Mouse (Mus musculus) heart, postnatal 0 days (tissue): Measurements from ENCODE around the gene Medag. TPM values are rescaled to one million over a fixed set of nuclear protein-coding genes. Genes with fewer than 3 reads are reported as not detected.

Experiments
- ATAC-seq: fragments of 200-750 bp; cut with Nextera tagmentation; 2 replicates; pipeline ENCODE4 v1.8.0; 2017; ENCODE audit warnings: low read depth, moderate number of reproducible peaks, moderate library complexity; ENCODE audit not compliant: insufficient read depth
- DNase-seq: peaks from one replicate; pipeline ENCODE4 v3.0.0-alpha.2; 2016; ENCODE audit warnings: low spot score
- H3K27ac ChIP-seq: fragments of 300-500 bp; sonication (generic); 2 replicates; pipeline ENCODE4 v1.5.1; 2014; ENCODE audit warnings: low read depth, mild to moderate bottlenecking
- H3K27me3 ChIP-seq: fragments of 300-500 bp; sonication (generic); 2 replicates; pipeline ENCODE4 v1.6.1; 2014; ENCODE audit warnings: low read length, mixed read lengths; ENCODE audit not compliant: control insufficient read depth, insufficient read depth
- H3K36me3 ChIP-seq: fragments of 300-500 bp; sonication (generic); replicated peaks from 2 replicates; pipeline ENCODE4 v1.6.1; 2014; ENCODE audit warnings: low read length, mixed read lengths; ENCODE audit not compliant: control insufficient read depth, insufficient read depth
- H3K4me1 ChIP-seq: fragments of 300-500 bp; sonication (generic); 2 replicates; pipeline ENCODE4 v1.6.1; 2014; ENCODE audit warnings: antibody characterized with exemption; ENCODE audit not compliant: control insufficient read depth, insufficient read depth
- H3K4me2 ChIP-seq: fragments of 300-500 bp; sonication (generic); 2 replicates; pipeline ENCODE4 v1.6.1; 2014; ENCODE audit warnings: low read depth, mild to moderate bottlenecking, low read length, moderate library complexity
- H3K4me3 ChIP-seq: fragments of 300-500 bp; sonication (generic); 2 replicates; pipeline ENCODE4 v1.5.1; 2014; ENCODE audit warnings: low read depth, low read length
- H3K9ac ChIP-seq: fragments of 300-500 bp; sonication (generic); replicated peaks from 2 replicates; pipeline ENCODE4 v1.6.1; 2014; ENCODE audit warnings: low read depth, low read length, mixed read lengths
- H3K9me3 ChIP-seq: fragments of 300-500 bp; sonication (generic); replicated peaks from 2 replicates; pipeline ENCODE4 v1.6.1; 2016; ENCODE audit warnings: low read length; ENCODE audit not compliant: control insufficient read depth
- CTCF ChIP-seq: IDR thresholded peaks from 2 replicates; pipeline ENCODE4 v1.5.1; 2016; ENCODE audit warnings: antibody characterized with exemption, control low read depth, low read depth
- EP300 ChIP-seq: IDR thresholded peaks from 2 replicates; pipeline ENCODE4 v1.6.1; 2016; ENCODE audit warnings: antibody characterized with exemption, low read depth
- WGBS: fragments of 180-500 bp; shearing (Covaris S2); extraction: QIAGEN DNeasy Blood & Tissue Kit; methylation state at CpG from one replicate; pipeline ENCODE4 v1.1.7; 2014; 5-methylcytosine and 5-hydroxymethylcytosine counted together
- polyA plus RNA-seq: library from polyadenylated mRNA; unstranded; fragments of >200 nt; fragmentation: Nextera tagmentation; extraction: Ambion mirVana; gene quantifications from 2 replicates; pipeline ENCODE4 v1.2.1, GENCODE M21; 2015
- total RNA-seq: library from RNA; depleted of rRNA; stranded (reverse); fragments of >200 nt; gene quantifications from 2 replicates; pipeline ENCODE4 v1.2.3, GENCODE M21; 2014; ENCODE audit warnings: low replicate concordance

Medag gene
- total and polyA plus RNA-seq, 2 experiments from 2014 or later: 2.0 to 7.7 TPM

GRCm38 (mm10) chr5:149429541-149429940, 18.0 kb downstream of the Medag start:
- H3K27ac ChIP-seq: no peak overlapping the region
- no peaks in the 10 kb centered on the region for H3K27me3 ChIP-seq

GRCm38 (mm10) chr5:149430943-149431342, 19.4 kb downstream of the Medag start:
- Histone ChIP-seq H3K36me3 (no peaks in the 10 kb centered on the region), H3K9ac (no peak overlapping the region), H3K4me2 (no peak overlapping the region), H3K27me3 (no peaks in the 10 kb centered on the region), H3K4me1 (peaks cover 9% of the 10 kb centered on the region; the same call in 1 of the 2 replicates), H3K27ac (no peak overlapping the region), H3K4me3 (no peak overlapping the region), H3K9me3 (no peaks in the 10 kb centered on the region)
- no peak for TF ChIP-seq EP300
- no peak for TF ChIP-seq CTCF
- no peak for DNase-seq
- no peak for ATAC-seq
- WGBS: 88% methylated on average over 3 of the region's 3 CpGs

More at GRCm38 (mm10) chr5:149429541-149429940, 18.0 kb downstream of the Medag start:
- H3K4me3 ChIP-seq: no peak overlapping the region
- peaks cover 9% of the 10 kb centered on the region; the same call in 1 of the 2 replicates for H3K4me1 ChIP-seq
- WGBS: 76% methylated on average over 4 of the region's 4 CpGs
- no peak overlapping the region for H3K4me2 ChIP-seq
- H3K9ac ChIP-seq: no peak overlapping the region
- TF ChIP-seq EP300 (no peak), CTCF (no peak)
- no peak for DNase-seq
- H3K9me3 ChIP-seq: no peaks in the 10 kb centered on the region
- ATAC-seq: no peak
- H3K36me3 ChIP-seq: no peaks in the 10 kb centered on the region

GRCm38 (mm10) chr5:149433618-149434017, 22.1 kb downstream of the Medag start:
- Histone ChIP-seq H3K4me3 (no peak overlapping the region), H3K36me3 (no peaks in the 10 kb centered on the region), H3K9me3 (no peaks in the 10 kb centered on the region), H3K4me2 (no peak overlapping the region), H3K4me1 (peaks cover 5% of the 10 kb centered on the region; the same call in 1 of the 2 replicates), H3K9ac (no peak overlapping the region), H3K27me3 (no peaks in the 10 kb centered on the region), H3K27ac (no peak overlapping the region)
- ATAC-seq (no peak), DNase-seq (no peak)
- WGBS: 55% methylated on average over 7 of the region's 7 CpGs
- TF ChIP-seq CTCF: no peak
- no peak for TF ChIP-seq EP300

GRCm38 (mm10) chr5:149434141-149434690, 22.7 kb downstream of the Medag start:
- Histone ChIP-seq H3K36me3 (no peaks in the 10 kb centered on the region), H3K27me3 (no peaks in the 10 kb centered on the region), H3K4me1 (no peaks in the 10 kb centered on the region; the same call in 1 of the 2 replicates), H3K4me3 (no peak overlapping the region), H3K4me2 (no peak overlapping the region), H3K9ac (no peak overlapping the region), H3K9me3 (no peaks in the 10 kb centered on the region), H3K27ac (no peak overlapping the region)
- ATAC-seq: no peak
- TF ChIP-seq CTCF (no peak), EP300 (no peak)
- no peak for DNase-seq
- WGBS: 23% methylated on average over 9 of the region's 9 CpGs

GRCm38 (mm10) chr5:149436541-149436940, 25.0 kb downstream of the Medag start:
- ATAC-seq (no peak), DNase-seq (no peak)
- Histone ChIP-seq H3K9ac (no peak overlapping the region), H3K4me2 (no peak overlapping the region), H3K4me3 (no peak overlapping the region), H3K4me1 (no peaks in the 10 kb centered on the region; the same call in 1 of the 2 replicates), H3K27me3 (0 out of 2 replicates have a peak, but pooled peaks cover 3% of the 10 kb centered on the region), H3K27ac (no peak overlapping the region), H3K36me3 (no peaks in the 10 kb centered on the region), H3K9me3 (no peaks in the 10 kb centered on the region)
- WGBS: 54% methylated on average over 3 of the region's 3 CpGs
- TF ChIP-seq CTCF (no peak), EP300 (no peak)

- no peak overlapping the region for H3K27ac ChIP-seq
- H3K36me3 ChIP-seq: no peaks in the 10 kb centered on the region
- H3K4me3 ChIP-seq: no peak overlapping the region
- H3K27me3 ChIP-seq: 0 out of 2 replicates have a peak, but pooled peaks cover 3% of the 10 kb centered on the region
- WGBS: 67% methylated on average over 6 of the region's 6 CpGs
- no peak overlapping the region for H3K4me2 ChIP-seq
- H3K9me3 ChIP-seq: no peaks in the 10 kb centered on the region
- DNase-seq (no peak), ATAC-seq (no peak)
- H3K4me1 ChIP-seq: no peaks in the 10 kb centered on the region; the same call in 1 of the 2 replicates
- no peak overlapping the region for H3K9ac ChIP-seq
- TF ChIP-seq EP300: no peak
- TF ChIP-seq CTCF: no peak
These were observed 25.6 kb downstream of the Medag start for GRCm38 (mm10) chr5:149437150-149437549.
